Mouse (Mus musculus): ENCODE data around the gene Cpsf4l. TPM values are rescaled to one million over a fixed set of nuclear protein-coding genes. Genes with fewer than 3 reads are reported as not detected.

The Cpsf4l gene
- polyA plus RNA-seq, 1 experiment from 2014 or later: 0.31 TPM

DNA sequence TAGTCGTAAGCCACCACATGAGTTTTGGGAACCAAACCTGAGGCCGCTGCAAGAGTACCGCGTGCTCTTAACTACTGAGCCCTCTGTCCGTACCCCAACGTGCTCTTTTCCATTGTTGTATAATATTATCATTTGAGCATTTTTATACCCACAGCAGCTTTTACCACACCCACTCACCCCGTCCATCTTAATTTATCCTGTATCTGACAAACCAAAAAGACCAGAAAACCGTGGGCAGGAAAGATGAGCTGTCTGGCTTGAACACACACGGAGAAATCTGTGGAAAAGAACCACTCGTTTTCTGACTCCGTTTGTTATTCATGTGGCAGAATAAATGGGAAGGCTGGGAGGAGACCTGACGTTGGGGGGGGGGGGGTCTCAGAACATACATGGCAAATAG is 19.3 kb downstream of the Cpsf4l start:
- Histone ChIP-seq H3K9ac (replicated peaks; ENCODE audit: low read length) (no peak overlapping the region), H3K4me2 (ENCODE audit: low read depth, low read length) (no peak overlapping the region), H3K4me3 (ENCODE audit: low read depth, low read length) (no peak overlapping the region), H3K27ac (replicated peaks; ENCODE audit: low read depth, low read length) (no peak overlapping the region), H3K9me3 (replicated peaks; ENCODE audit: control insufficient read depth, low read length) (no peaks in the 10 kb centered on the region), H3K36me3 (replicated peaks; ENCODE audit: control insufficient read depth, insufficient read depth, low read depth, low read length) (peaks cover 26% of the 10 kb centered on the region), H3K4me1 (ENCODE audit: control insufficient read depth, insufficient read depth, low read length) (no peaks in the 10 kb centered on the region; the same call in 1 of the 2 replicates), H3K27me3 (ENCODE audit: control insufficient read depth, insufficient read depth, low read length) (no peaks in the 10 kb centered on the region)
- no peak for DNase-seq (ENCODE audit: low spot score)
- ATAC-seq (replicated peaks; ENCODE audit: insufficient number of reproducible peaks, low FRiP score, low TSS enrichment, low read depth): no peak
- 96% methylated on average over 12 of the region's 12 CpGs for WGBS

DNA sequence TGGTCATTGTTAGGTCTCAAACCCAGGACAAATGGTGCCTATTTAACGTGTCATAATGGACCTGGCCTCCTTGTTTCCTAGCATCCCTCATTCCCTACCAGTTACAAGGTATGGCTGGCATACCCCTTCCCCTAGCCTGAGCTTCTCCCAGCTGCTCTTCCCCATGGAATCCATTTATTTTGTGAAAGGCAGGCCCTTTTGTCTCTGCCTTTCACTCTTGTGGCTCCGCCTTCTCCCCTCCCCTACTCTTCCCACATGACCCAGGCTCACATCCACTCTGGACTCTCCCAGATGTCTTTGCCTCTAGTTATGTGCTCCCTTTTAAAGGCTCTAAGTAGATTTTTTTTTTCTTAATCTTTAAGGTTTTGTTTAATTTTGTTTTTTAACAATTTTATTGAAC is 22.8 kb downstream of the Cpsf4l start:
- Histone ChIP-seq H3K27ac (replicated peaks; ENCODE audit: low read depth, low read length) (no peak overlapping the region), H3K9me3 (replicated peaks; ENCODE audit: control insufficient read depth, low read length) (no peaks in the 10 kb centered on the region), H3K27me3 (ENCODE audit: control insufficient read depth, insufficient read depth, low read length) (no peaks in the 10 kb centered on the region), H3K36me3 (replicated peaks; ENCODE audit: control insufficient read depth, insufficient read depth, low read depth, low read length) (peaks cover 9% of the 10 kb centered on the region), H3K4me3 (ENCODE audit: low read depth, low read length) (no peak overlapping the region), H3K9ac (replicated peaks; ENCODE audit: low read length) (no peak overlapping the region), H3K4me2 (ENCODE audit: low read depth, low read length) (no peak overlapping the region), H3K4me1 (ENCODE audit: control insufficient read depth, insufficient read depth, low read length) (peaks cover 3% of the 10 kb centered on the region)
- no peak for DNase-seq (ENCODE audit: low spot score)
- WGBS: 71% methylated on average over 2 of the region's 2 CpGs
- no peak for ATAC-seq (replicated peaks; ENCODE audit: insufficient number of reproducible peaks, low FRiP score, low TSS enrichment, low read depth)

DNA sequence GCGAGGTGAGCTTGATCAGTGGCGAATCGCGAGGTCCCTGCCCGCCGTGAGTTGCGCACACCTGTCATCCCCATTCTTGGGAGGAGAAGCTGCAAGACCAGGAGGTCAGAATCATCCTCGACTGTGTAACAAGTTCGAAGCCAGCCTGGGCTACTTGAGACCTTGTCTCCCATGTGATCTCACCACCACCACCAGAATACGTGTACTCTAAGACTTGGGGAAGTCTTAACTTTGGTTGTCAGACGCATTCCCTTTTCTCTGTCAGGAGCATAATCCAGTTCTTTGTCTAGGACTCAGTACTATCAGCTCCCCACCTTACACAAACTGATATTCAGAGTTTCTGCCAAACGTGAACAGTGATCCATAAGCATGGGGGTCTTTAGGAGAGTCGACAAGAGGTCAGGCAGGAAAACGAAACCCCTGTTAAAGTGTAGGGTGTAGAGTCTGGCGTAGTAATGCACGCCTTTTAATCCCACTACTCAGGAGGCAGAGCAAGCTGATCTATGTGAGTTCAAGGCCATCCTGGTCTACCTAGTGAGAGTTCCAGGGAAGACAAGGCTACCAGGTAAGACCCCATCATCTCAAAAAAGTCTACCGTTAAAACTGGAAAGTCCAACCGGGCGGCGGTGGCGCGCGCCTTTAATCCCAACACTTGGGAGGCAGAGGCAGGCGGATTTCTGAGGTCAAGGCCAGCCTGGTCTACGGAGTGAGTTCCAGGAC is 24.9 kb downstream of the Cpsf4l start:
- H3K36me3 ChIP-seq (replicated peaks; ENCODE audit: control insufficient read depth, insufficient read depth, low read depth, low read length): peaks cover 7% of the 10 kb centered on the region
- H3K4me2 ChIP-seq (ENCODE audit: low read depth, low read length): peak overlapping the region; percentile 58
- no peak for ATAC-seq (replicated peaks; ENCODE audit: insufficient number of reproducible peaks, low FRiP score, low TSS enrichment, low read depth)
- no peaks in the 10 kb centered on the region for H3K9me3 ChIP-seq (replicated peaks; ENCODE audit: control insufficient read depth, low read length)
- no peaks in the 10 kb centered on the region for H3K27me3 ChIP-seq (ENCODE audit: control insufficient read depth, insufficient read depth, low read length)
- H3K4me3 ChIP-seq (ENCODE audit: low read depth, low read length): peak overlapping the region; percentile 89
- no peak for DNase-seq (ENCODE audit: low spot score)
- peaks cover 3% of the 10 kb centered on the region for H3K4me1 ChIP-seq (ENCODE audit: control insufficient read depth, insufficient read depth, low read length)
- 42% methylated on average over 25 of the region's 25 CpGs for WGBS
- peak overlapping the region; percentile 93; the same call in 1 of the 2 replicates for H3K27ac ChIP-seq (replicated peaks; ENCODE audit: low read depth, low read length)
- H3K9ac ChIP-seq (replicated peaks; ENCODE audit: low read length): peak overlapping the region; percentile 88

DNA sequence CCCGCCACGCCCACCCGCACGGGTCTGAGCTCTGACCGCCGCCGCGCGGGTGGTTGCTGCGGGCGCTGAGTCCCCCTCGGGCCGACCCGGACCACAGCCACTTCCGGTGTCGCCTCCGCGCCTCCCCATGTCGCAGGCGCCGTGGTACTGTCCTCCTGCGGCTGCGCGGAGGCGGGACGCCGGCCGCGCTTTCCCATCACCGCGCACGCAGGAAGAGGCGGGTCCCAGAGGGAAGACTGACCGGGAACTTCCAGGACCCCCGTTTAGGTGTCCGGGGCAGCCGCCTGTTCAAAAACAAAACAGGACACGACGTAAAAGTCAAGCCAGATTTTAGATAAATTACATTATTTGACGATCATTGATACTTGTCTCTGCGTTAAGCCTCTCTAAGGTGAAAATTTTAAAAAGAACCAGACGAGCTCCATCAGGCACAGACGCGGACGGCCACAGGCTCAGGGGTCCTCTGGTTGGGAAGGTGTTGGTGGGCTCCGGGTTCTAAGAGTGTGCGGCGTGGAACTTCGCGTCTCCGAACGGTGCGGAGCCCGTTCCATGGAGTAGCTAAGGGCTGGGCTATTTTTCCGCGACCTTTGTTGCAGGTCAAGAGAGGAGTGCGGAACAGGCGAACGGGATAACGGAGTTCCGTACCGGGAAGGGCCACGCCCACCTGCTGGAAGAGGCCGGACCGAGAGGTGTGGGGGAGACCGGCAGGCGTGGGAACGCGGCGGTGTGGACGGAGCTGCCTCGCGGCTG is 25.7 kb downstream of the Cpsf4l start, which contains the start of the genes Fam104a and D11Wsu47e:
Gene Fam104a, minus strand, starts transcription at position 199 of the 750 bp plus-strand sequence.
Gene D11Wsu47e, plus strand, starts transcription at position 456 of the 750 bp plus-strand sequence.
- peaks cover 4% of the 10 kb centered on the region for H3K36me3 ChIP-seq (replicated peaks; ENCODE audit: control insufficient read depth, insufficient read depth, low read depth, low read length)
- H3K4me2 ChIP-seq (ENCODE audit: low read depth, low read length): peak within 1 kb of the TSS; percentile 58
- WGBS: under 1% methylated on average over 72 of the region's 73 CpGs
- peaks cover 3% of the 10 kb centered on the region for H3K4me1 ChIP-seq (ENCODE audit: control insufficient read depth, insufficient read depth, low read length)
- ATAC-seq (replicated peaks; ENCODE audit: insufficient number of reproducible peaks, low FRiP score, low TSS enrichment, low read depth): peak; percentile 89
- H3K9me3 ChIP-seq (replicated peaks; ENCODE audit: control insufficient read depth, low read length): no peaks in the 10 kb centered on the region
- H3K27me3 ChIP-seq (ENCODE audit: control insufficient read depth, insufficient read depth, low read length): no peaks in the 10 kb centered on the region
- peak within 1 kb of the TSS; percentile 88 for H3K9ac ChIP-seq (replicated peaks; ENCODE audit: low read length)
- peak within 1 kb of the TSS; percentile 93 for H3K27ac ChIP-seq (replicated peaks; ENCODE audit: low read depth, low read length)
- DNase-seq (ENCODE audit: low spot score): peak; percentile 95
- H3K4me3 ChIP-seq (ENCODE audit: low read depth, low read length): peak within 1 kb of the TSS; percentile 89

DNA sequence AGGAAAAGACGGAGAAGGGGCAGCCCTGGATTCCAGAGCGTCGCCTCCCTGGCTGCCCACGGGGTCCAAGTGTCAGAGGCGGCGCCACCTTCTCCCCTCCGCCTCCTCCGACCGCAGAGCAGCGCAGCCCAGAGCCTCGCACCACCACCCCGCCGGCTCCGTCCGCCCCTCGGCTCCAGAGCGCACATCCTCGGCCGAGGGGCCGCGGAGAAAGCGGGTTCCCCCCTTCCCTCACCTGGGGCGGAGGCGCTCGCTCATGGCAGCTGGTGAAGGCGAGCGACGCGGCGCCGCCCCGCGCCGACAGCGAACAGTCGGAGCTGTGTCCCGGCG is 26.2 kb downstream of the Cpsf4l start:
- peak overlapping the region; percentile 93 for H3K27ac ChIP-seq (replicated peaks; ENCODE audit: low read depth, low read length)
- DNase-seq (ENCODE audit: low spot score): no peak
- peak overlapping the region; percentile 47 for H3K4me2 ChIP-seq (ENCODE audit: low read depth, low read length)
- H3K4me1 ChIP-seq (ENCODE audit: control insufficient read depth, insufficient read depth, low read length): peaks cover 3% of the 10 kb centered on the region
- WGBS: 1% methylated on average over 26 of the region's 38 CpGs
- H3K36me3 ChIP-seq (replicated peaks; ENCODE audit: control insufficient read depth, insufficient read depth, low read depth, low read length): 0 out of 2 replicates have a peak, but pooled peaks cover under 1% of the 10 kb centered on the region
- H3K27me3 ChIP-seq (ENCODE audit: control insufficient read depth, insufficient read depth, low read length): no peaks in the 10 kb centered on the region
- peak overlapping the region; percentile 89 for H3K4me3 ChIP-seq (ENCODE audit: low read depth, low read length)
- no peak; the same call in 1 of the 2 replicates for ATAC-seq (replicated peaks; ENCODE audit: insufficient number of reproducible peaks, low FRiP score, low TSS enrichment, low read depth)
- no peaks in the 10 kb centered on the region for H3K9me3 ChIP-seq (replicated peaks; ENCODE audit: control insufficient read depth, low read length)
- H3K9ac ChIP-seq (replicated peaks; ENCODE audit: low read length): peak overlapping the region; percentile 88

DNA sequence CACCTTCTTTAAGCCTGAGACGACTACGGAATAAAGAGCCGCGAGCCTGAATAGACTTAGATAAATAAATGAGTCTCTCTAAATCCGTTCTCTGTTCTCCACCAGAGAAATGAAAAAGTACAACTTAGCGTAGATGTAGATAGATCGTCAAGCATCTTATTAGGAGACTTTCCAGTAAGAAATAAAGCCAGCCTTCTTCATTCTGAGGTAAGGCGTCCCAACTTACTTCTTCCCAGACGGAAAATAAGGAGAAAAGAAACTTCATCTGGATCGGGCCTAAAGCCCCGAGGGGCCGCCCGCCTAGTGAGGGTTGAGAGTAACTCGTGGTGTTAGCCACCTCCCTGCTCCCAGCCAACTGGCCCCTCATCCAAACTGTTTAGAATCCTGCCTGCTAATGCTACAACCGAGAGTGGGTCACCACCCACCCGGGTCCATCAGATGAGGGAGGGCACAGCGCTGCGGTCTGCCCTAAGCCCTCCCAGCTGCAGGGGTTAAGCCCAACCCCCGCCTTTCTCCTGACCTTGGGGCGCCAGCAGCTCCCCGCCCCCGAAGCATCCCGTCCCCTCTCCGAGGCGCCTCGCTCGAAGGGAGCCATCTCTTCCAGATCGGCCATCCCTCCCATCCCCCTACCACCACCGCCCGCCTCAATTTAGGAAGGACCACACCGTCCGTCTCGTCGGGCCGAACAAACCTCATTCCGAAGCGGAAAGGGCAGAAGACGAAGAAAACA is 26.8 kb downstream of the Cpsf4l start:
- peak overlapping the region; percentile 47 for H3K4me2 ChIP-seq (ENCODE audit: low read depth, low read length)
- ATAC-seq (replicated peaks; ENCODE audit: insufficient number of reproducible peaks, low FRiP score, low TSS enrichment, low read depth) (peak; percentile 54), DNase-seq (ENCODE audit: low spot score) (peak; percentile 63)
- H3K9ac ChIP-seq (replicated peaks; ENCODE audit: low read length): peak overlapping the region; percentile 88
- 4% methylated on average over 38 of the region's 38 CpGs for WGBS
- peaks cover 3% of the 10 kb centered on the region for H3K4me1 ChIP-seq (ENCODE audit: control insufficient read depth, insufficient read depth, low read length)
- no peaks in the 10 kb centered on the region for H3K36me3 ChIP-seq (replicated peaks; ENCODE audit: control insufficient read depth, insufficient read depth, low read depth, low read length)
- no peaks in the 10 kb centered on the region for H3K27me3 ChIP-seq (ENCODE audit: control insufficient read depth, insufficient read depth, low read length)
- no peaks in the 10 kb centered on the region for H3K9me3 ChIP-seq (replicated peaks; ENCODE audit: control insufficient read depth, low read length)
- H3K27ac ChIP-seq (replicated peaks; ENCODE audit: low read depth, low read length): peak overlapping the region; percentile 93
- H3K4me3 ChIP-seq (ENCODE audit: low read depth, low read length): peak overlapping the region; percentile 89

DNA sequence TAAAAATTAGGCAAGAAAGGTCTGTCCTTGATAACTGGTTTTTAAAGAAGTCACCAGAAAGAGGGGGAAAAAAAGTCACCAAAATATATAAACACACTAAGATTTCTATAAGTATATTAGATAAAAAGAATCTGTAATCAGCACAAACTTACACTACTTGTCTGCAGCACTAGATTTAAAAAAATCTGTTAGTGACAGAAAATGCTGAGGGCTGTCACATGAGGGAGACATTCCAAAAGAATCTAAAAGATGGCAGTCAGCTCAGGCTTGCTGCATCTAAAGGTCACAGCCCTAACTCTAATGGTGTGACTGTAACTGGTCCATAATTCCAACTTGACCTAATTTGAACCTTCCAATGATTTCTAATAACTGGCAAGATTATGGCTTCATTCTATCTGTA is 27.8 kb downstream of the Cpsf4l start:
- Histone ChIP-seq H3K9ac (replicated peaks; ENCODE audit: low read length) (no peak overlapping the region), H3K9me3 (replicated peaks; ENCODE audit: control insufficient read depth, low read length) (no peaks in the 10 kb centered on the region), H3K27ac (replicated peaks; ENCODE audit: low read depth, low read length) (no peak overlapping the region), H3K4me2 (ENCODE audit: low read depth, low read length) (no peak overlapping the region; the same call in 1 of the 2 replicates), H3K27me3 (ENCODE audit: control insufficient read depth, insufficient read depth, low read length) (no peaks in the 10 kb centered on the region), H3K4me3 (ENCODE audit: low read depth, low read length) (no peak overlapping the region; the same call in 1 of the 2 replicates), H3K36me3 (replicated peaks; ENCODE audit: control insufficient read depth, insufficient read depth, low read depth, low read length) (no peaks in the 10 kb centered on the region), H3K4me1 (ENCODE audit: control insufficient read depth, insufficient read depth, low read length) (peaks cover 3% of the 10 kb centered on the region)
- no peak for DNase-seq (ENCODE audit: low spot score)
- no peak for ATAC-seq (replicated peaks; ENCODE audit: insufficient number of reproducible peaks, low FRiP score, low TSS enrichment, low read depth)
